Mouse (Mus musculus): ENCODE measurements around the gene Pecr. TPM values are rescaled to one million over a fixed set of nuclear protein-coding genes. Genes with fewer than 3 reads are reported as not detected.
"Not testable (repeated sequence)": the region's sequence is repeated elsewhere in the genome, so short reads cannot be mapped to it uniquely, and the experiment has no call there.

Gene Pecr
- total RNA-seq, 2 experiments from 2014 or later, result 4.8 to 5.6 TPM

DNA sequence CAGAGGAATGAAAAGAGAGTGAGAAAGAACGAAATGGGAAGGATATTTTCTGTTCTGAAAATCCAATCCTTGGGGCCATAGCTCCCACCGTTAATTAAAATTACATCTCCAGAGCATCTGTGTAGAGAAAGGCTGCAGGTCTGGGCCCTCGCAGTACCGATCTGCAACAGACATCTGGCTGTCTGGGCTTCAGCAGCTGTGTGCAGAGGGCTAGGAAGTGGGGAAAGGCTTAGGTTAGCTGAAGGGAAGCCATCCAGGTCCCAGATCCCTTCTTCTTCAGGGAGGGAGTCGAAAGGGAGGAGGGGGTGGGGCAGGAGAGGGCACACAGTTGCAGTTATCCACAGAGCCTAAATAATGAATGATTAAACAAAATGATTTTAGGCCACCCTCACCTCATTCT is 425 bp upstream of the Pecr start:
- Histone ChIP-seq H3K4me3 (peak overlapping the region; percentile 69), H3K27ac (peak overlapping the region; percentile 75)
- intact Hi-C loops (cut with DNase I), result loop anchor here (1.0 kb wide), 1 partner anchor 23 kb away; the partner anchor contains the start of gene Xrcc5
- peak in 1 of 2 experiments; percentile 17 for DNase-seq (ENCODE audit: extremely low spot score in 1 of 2, low spot score in 2 of 2)
- TF ChIP-seq CTCF (IDR thresholded peaks at IDR 0.05), result no peak

DNA sequence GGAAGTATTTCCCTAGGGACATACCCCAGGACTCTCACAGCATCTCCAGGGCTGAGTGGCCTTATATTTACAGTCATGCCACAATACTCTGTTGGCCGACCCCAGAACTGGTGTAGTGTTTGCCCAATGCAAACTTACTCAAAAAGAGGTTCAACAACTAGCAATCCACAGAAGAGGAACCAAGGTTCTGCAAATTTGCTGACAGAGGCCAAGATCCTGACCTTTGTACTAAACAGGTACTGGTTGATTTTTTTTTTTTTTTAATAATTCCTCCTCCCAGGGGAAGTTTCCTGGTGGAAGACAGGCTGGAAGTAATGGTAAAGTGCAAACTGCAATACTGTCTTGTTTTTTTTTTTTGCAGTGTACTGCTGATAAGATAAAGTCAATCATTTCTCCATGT is 1.5 kb downstream of the Pecr start:
- TF ChIP-seq CTCF (IDR thresholded peaks at IDR 0.05), result no peak
- intact Hi-C loops (cut with DNase I), result no loop called here

GRCm38 (mm10) chr1:72278085-72278484 is 6.0 kb downstream of the Pecr start:
- no peak for TF ChIP-seq CTCF (IDR thresholded peaks at IDR 0.05)
- intact Hi-C loops (cut with DNase I), result no loop called here
- Histone ChIP-seq H3K4me3 (no peak overlapping the region), H3K27ac (no peak overlapping the region)
- DNase-seq (ENCODE audit: extremely low spot score in 1 of 2, low spot score in 2 of 2), result no peak

More for the DNA sequence above, 1.5 kb downstream of the Pecr start:
- H3K4me3 ChIP-seq, result no peak overlapping the region
- no peak for DNase-seq (ENCODE audit: extremely low spot score in 1 of 2, low spot score in 2 of 2)
- no peak overlapping the region for H3K27ac ChIP-seq

GRCm38 (mm10) chr1:72263099-72263498 is 21.0 kb downstream of the Pecr start:
- Histone ChIP-seq H3K4me3 (no peak overlapping the region), H3K27ac (no peak overlapping the region)
- intact Hi-C loops (cut with DNase I), result no loop called here
- DNase-seq (ENCODE audit: extremely low spot score in 1 of 2, low spot score in 2 of 2), result no peak
- no peak for TF ChIP-seq CTCF (IDR thresholded peaks at IDR 0.05)

GRCm38 (mm10) chr1:72256381-72257256 is 27.5 kb downstream of the Pecr start:
- TF ChIP-seq CTCF (IDR thresholded peaks at IDR 0.05), result no peak
- intact Hi-C loops (cut with DNase I), result no loop called here
- no peak overlapping the region for H3K4me3 ChIP-seq

DNA sequence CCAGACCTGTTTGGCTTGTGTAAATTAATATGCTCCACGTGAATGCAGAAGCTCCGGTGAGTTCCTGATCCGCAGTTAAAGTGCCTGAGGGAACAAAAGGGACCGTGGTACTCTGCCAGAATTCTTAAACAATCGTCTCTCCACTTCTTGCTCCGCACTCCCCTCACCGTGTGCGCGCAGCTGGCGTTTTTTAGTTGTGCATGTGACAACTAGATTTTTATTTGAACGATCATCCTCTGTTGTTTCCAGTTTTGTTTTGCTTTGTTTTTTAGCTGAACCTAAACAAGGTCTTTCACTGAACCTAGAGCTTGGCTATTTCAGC is 28.3 kb downstream of the Pecr start:
- Histone ChIP-seq H3K27ac (no peak overlapping the region), H3K4me3 (no peak overlapping the region)
- intact Hi-C loops (cut with DNase I), result no loop called here
- DNase-seq (ENCODE audit: extremely low spot score in 1 of 2, low spot score in 2 of 2), result no peak
- no peak for TF ChIP-seq CTCF (IDR thresholded peaks at IDR 0.05)

More at GRCm38 (mm10) chr1:72256381-72257256, 27.5 kb downstream of the Pecr start:
- H3K27ac ChIP-seq, result no peak overlapping the region
- DNase-seq (ENCODE audit: extremely low spot score in 1 of 2, low spot score in 2 of 2), result no peak

- H3K27ac ChIP-seq, result peak overlapping the region; percentile 90; the same call in 1 of the 2 replicates
- TF ChIP-seq CTCF (IDR thresholded peaks at IDR 0.05), result no peak
- intact Hi-C loops (cut with DNase I), result no loop called here
- DNase-seq (ENCODE audit: extremely low spot score in 1 of 2, low spot score in 2 of 2), result peak; percentile 20 to 25
- peak overlapping the region; percentile 56 for H3K4me3 ChIP-seq
Observed at GRCm38 (mm10) chr1:72255062-72255853, 28.9 kb downstream of the Pecr start.

GRCm38 (mm10) chr1:72254545-72255061 is 29.5 kb downstream of the Pecr start:
- DNase-seq (ENCODE audit: extremely low spot score in 1 of 2, low spot score in 2 of 2), result peak; percentile 78 to 85
- intact Hi-C loops (cut with DNase I), result no loop called here
- TF ChIP-seq CTCF (IDR thresholded peaks at IDR 0.05), result no peak
- H3K4me3 ChIP-seq, result peak overlapping the region; percentile 56
- H3K27ac ChIP-seq, result peak overlapping the region; percentile 90

DNA sequence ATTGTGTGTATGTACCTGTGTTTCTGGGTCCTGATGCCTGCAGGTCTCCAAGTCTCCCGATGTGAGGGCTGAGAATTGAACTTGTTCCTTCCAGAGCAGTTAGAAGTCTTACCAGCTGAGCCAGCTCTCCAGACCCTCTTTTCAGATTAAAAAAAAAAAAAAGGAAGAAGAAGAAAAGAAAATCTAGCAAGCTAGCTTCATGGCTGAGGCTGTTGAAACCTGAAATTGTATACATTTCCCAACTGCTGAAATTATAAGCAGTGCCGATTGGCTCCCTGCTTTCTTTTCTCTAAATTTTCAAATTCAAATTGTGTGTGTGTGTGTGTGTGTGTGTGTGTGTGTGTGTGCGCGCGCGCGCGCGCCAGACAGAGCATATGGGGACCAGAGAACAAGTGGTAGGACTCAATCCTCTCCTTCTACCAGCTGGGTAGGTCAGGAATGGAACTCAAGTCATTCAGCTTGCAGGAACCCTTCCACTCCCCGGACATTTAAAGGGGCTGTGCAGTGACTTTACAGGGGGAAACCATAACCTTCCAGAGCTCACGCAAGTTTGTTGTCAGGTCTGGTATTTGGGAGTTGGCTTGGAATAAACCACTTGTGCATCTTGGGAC is 30.1 kb downstream of the Pecr start:
- TF ChIP-seq CTCF (IDR thresholded peaks at IDR 0.05), result no peak
- DNase-seq (ENCODE audit: extremely low spot score in 1 of 2, low spot score in 2 of 2), result peak in 1 of 2 experiments; percentile 19
- intact Hi-C loops (cut with DNase I), result loop anchor here (1.0 kb wide), 1 partner anchor 9 kb away; no protein-coding TSS in a partner anchor
- Histone ChIP-seq H3K27ac (peak overlapping the region; percentile 90; the same call in 1 of the 2 replicates), H3K4me3 (peak overlapping the region; percentile 56)

DNA sequence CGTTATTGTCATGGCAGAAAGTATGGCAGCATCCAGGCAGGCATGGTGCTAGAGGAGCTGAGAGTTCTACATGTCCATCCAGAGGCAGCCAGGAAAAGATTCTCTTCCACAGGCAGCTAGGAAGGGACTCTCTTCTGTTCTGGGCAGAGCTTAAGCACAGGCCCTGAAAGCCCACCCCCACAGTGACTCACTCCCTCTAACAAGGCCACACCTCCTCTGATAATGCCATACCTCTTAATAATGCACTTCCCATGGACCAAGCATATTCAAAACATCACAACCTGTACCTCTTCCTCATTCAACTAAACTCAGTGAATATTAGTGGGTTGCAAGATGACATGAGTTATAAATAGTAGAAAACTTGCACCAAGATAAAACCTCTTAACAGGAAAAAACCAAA is 32.3 kb downstream of the Pecr start:
- intact Hi-C loops (cut with DNase I), result no loop called here
- no peak for TF ChIP-seq CTCF (IDR thresholded peaks at IDR 0.05)
- H3K27ac ChIP-seq, result no peak overlapping the region
- H3K4me3 ChIP-seq, result no peak overlapping the region
- DNase-seq (ENCODE audit: extremely low spot score in 1 of 2, low spot score in 2 of 2), result no peak

DNA sequence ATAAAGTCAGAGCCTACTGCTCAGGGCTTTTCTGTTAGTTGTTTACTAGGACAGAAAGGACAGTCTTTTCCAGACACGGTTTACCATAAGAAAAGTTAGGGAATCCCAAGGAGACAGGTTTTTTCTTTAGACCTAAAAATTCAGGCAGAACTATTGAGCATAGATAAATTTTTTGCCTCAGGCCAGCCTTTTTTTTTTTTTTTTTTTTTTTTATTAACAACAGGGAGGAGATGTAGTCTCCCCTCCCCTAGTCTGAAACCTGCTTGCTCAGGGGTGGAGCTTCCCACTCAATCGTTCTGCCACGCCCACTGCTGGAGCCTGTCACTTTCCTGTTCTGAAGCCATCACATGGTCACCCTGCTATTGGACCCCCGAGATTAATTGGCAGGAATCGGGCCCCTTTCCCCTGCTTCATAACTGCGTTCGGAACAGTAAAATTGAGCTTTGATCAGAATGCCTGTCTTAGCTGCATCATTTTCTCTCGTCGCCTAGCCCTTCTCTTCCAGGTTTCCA is 35.8 kb downstream of the Pecr start:
- DNase-seq (ENCODE audit: extremely low spot score in 1 of 2, low spot score in 2 of 2); H3K27ac ChIP-seq; H3K4me3 ChIP-seq; intact Hi-C loops (cut with DNase I): not testable (repeated sequence)

Measured in left cerebral cortex, adult 2 months (tissue).